Mouse (Mus musculus): ENCODE results near the gene Methig1.
"Not testable (repeated sequence)": the region's sequence is repeated elsewhere in the genome, so short reads cannot be mapped to it uniquely, and the experiment has no call there.

Methig1 gene

DNA sequence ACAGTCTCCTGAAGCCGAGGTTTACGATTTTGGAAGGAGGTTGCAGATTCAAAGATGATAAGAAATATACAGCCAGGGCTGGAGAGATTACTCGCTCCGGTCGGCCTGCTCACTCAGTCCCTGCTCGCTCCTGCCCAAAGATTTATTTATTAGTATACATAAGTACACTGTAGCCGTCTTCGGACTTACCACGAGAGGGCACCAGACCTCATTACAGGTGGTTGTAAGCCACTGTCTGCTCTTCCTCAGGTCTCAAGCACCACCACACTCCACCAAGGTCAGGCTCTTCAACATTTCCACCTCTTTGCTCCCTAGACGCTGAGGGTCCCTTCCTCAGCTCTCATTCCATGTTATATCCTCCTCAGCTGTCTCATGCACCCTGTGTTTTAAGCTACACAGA, 15.1 kb upstream of the Methig1 start:
- in situ Hi-C loops (cut with MboI, MseI) = not testable (repeated sequence)

DNA sequence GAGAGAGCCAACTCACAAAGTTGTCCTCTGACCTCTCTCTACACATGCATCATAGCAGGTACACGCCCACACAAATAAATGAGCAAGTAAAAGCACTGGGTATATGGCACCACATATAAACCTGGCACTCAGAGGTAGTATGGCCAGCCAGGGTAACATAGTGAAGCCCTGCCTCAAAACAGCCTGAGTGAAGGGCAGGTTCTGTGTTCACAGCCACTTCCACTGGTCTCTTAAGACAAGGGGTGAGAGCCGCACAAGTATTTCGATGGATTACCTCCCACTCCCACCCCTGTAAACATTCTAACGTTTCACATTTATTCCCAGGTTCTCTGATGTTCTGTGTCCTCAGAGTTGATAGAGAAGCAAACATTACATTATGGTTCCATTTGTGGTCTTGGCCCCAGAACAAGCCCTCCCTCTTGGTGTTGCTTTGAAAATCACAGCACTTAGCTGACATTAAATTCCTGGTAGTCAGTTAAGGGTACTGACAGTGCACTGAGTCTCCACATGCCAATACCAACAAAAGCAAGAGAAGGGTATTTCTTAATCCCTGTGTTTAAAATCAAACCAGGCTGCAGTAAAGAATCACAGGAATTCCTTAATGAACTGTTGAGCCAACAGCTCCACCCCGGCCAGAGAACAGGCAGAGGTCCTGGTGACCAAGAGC, 11.5 kb upstream of the Methig1 start:
- in situ Hi-C loops (cut with MboI, MseI) = not testable (repeated sequence)

DNA sequence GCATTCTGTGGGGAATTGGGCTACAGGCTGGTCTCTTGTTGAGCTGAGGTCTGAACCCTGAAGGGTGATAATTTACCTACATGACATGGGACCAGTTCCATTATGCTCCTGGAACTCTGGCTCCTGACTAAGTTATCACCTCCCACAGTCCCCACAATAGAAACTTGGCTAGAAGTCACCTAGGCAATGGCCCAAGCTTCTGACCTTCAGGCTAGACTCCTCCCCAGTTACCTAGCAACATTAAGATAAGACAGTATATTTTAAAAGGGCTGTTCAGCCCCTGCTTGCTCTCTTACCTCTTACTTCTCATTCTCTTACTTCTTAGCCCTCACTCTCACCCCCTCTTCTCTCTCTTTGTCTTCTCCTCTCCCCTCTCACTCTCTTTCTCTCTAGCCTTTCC, 7.5 kb upstream of the Methig1 start:
- in situ Hi-C loops (cut with MboI, MseI) = no loop called here

DNA sequence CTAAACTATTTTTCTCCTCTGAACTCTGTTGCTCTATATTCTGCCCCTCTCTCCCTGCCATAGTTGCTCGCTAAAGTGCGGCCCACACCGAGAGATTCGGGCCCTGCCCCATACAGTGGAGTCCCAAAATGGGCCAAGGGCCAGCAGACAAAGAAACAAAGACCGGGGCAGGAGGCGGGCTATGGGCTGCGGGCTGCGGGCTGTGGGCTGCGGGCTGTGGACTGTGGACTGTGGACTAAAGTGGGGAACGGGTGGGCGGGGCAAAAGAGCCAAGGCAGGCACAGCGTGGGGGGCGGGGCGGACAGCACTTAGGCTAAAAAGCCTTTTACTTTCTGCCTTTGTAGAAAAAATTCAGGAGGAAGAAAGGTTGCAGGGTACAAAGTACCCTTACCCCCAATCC, 6.2 kb upstream of the Methig1 start:
- in situ Hi-C loops (cut with MboI, MseI) = no loop called here

DNA sequence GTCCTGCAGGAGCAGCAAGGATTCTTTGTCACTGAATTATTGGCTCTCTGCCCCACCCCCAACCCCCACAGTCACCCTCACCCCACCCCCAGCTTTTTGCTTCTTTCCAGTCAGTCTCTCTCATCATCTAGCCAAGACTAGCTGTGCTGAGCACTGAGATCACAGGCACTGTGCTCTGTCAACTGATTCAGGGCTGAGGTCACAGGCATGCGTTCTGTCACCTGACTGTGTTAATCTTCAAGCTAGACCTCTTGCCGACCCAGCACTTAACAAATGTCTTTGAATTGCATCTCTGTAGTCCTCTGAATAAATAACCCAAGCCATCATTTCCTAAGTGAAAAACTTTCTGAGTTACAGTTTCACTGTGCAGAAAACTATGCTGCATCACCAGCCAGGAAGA, 3.5 kb upstream of the Methig1 start:
- in situ Hi-C loops (cut with MboI, MseI) = no loop called here

DNA sequence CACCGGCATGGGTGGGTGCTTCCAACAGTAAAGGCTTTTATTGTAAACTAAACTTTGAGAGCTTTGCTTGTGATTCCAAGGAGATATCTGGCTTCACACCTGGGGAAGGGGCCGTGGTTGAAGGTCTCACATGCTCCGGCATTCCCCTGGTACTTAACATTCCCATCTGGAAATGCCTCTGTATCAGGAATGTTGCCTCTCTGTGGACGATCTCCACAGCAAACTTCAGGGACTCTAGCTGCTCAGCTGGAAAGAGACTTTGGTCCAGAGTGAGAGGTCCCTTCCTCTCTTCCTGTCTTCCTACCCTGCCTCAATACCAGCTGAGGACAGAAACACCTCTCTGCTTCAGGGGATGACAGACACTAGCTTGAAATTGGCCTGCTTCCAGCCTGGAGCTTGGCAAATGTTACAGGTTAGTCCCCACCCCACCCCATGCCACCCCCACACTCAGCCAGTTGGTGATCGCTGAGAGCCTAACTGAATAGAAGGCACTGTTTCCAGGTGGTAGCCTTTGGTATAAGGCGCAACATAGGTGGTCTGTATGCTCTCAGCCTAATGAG, 1.4 kb upstream of the Methig1 start:
- in situ Hi-C loops (cut with MboI, MseI) = no loop called here

DNA sequence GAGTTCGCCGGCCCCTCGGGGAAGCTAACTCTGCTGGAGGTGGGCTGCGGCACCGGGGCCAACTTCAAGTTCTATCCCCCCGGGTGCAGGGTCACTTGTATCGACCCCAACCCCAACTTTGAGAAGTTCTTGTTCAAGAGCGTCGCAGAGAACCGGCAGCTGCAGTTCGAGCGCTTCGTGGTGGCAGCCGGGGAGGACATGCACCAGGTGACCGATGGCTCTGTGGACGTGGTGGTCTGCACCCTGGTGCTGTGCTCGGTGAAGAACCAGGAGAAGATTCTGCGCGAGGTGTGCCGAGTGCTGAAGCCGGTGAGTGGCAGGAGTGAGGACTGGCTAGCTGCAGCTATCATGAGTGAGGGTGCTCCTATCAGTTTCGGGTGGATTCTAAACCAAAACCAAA, 450 bp downstream of the Methig1 start:
- in situ Hi-C loops (cut with MboI, MseI) = not testable (repeated sequence)

DNA sequence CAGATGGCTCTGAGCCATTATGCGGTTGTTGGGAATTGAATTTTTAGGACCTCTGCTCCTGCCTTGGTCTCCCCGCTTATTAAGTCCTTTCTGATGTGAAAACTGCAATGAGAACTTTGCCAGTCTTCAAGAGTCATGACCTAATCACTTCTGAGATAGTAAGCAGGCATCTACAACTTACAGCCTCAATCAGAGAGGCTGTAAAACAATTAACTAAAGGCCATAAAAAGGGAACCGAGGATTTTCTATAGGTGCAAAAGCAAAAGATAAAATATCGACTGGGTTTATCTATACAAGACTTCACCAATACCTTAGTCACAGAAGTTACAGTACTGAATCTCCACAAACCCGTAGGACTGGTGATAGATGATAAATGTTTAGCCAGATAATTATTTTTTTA, 2.9 kb downstream of the Methig1 start:
- in situ Hi-C loops (cut with MboI, MseI) = no loop called here

DNA sequence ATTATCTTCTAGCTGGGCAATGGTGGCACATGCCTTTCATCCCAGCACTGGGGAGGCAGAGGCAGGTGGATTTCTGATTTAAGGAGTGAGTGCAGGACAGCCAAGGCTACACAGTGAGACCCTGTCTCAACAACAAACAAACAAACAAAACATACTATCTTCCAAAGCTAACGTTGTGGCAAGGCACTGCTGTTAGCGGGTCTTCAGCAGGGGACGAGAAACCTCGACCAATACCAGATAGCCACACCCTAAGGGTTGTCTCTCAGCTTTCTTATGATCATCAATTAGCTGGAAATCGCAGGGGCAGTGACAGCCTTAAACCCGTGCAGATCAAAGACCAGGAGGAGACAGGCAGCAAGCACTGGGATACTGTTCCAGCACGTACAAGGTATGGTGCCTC, 11.3 kb downstream of the Methig1 start, which contains the start of gene Higd1c:
TSS of gene Higd1c (plus strand) at position 301 of the 400 bp plus-strand sequence.
- in situ Hi-C loops (cut with MboI, MseI) = no loop called here

DNA sequence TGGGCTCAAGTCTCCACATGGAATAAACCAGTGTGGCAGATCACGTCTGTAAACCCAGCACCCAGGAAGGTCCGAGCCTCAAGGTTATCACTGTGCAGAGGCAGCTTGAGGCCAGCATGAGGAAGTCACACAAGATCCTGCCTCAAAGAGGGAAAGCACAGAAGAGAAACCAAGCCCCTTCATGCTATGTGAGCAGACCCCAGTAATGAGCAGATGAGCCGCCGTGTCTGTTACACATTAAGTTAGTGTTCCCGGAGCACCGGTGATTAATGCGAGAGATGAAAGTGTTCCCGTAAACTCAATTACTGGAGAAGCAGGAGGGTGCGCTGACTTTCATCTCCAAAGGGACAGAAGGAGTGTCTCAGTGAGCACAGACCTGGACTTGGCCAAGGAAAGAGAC, 13.0 kb downstream of the Methig1 start:
- in situ Hi-C loops (cut with MboI, MseI) = not testable (repeated sequence)

DNA sequence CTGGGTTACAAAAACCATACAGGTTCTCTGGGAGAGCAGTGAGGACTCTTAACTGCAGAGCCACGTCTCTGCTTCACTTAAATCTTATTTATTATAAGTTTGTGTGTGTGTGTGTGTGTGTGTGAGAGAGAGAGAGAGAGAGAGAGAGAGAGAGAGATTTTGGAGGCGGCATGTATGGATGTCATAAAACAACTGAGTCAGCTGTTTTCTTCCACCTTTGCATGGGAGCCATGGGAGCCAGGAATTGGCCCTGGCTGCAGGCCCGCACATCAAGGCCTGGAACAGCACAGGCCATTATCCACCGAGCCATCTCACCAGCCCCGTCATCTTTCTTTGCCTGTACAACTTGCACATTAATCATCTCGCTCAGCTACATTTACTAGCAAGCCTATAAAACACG, 14.2 kb downstream of the Methig1 start:
- in situ Hi-C loops (cut with MboI, MseI) = no loop called here

DNA sequence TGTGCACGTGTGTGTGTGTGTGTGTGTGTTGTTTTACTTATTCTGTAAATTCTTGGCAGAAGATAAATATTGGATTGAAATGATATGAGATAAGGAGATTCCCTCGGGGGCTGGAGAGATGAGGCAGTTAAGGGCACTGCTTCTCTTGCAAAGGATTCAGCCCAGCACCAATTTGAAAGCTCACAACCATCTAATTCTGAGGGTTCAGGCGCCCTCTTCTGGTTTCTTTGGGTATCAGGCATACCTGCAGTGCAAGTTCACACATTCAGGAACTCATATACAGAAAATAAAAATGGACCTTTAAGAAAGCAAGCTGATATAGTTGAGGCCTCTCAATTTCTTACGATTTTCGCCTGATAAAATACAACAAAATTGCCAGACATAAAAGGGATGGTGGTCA, 22.1 kb downstream of the Methig1 start:
- in situ Hi-C loops (cut with MboI, MseI) = loop anchor here (5.0 kb wide), 1 partner anchor 43 kb away; the partner anchor contains the start of gene Mettl7a3

DNA sequence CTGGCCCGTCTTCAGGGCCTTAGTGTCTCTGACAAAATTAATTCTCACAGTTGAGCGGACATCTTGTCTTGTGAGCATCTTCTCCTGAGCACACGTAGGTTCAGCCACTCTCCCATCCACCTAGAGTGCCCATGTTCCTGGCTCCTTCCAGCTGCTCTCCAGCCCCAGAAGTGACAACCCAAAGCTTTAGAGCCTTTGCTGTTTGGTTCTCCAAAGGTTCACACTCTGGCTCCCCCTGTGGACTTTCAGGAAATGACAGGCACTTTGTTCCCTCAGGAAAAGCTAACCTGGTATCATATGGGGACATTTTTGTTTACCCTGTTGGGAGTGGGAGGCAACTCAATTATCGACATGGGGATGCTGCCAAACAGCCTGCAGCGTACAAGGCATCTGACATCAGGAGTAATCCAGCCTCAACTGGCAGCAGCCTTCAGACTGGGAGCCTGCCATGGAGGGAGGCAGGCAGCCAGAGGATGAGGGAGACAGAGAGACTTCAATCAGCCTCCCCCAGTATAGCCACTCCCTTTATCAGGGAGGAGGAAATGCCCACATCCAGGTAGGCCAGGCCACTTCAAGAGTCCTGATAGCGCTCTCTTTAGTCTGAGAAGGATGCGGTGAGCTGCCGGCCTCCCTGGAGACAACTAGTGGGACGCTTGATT, 25.0 kb downstream of the Methig1 start:
- in situ Hi-C loops (cut with MboI, MseI) = loop anchor here (5.0 kb wide), 1 partner anchor 46 kb away; the partner anchor contains the start of gene Mettl7a3

DNA sequence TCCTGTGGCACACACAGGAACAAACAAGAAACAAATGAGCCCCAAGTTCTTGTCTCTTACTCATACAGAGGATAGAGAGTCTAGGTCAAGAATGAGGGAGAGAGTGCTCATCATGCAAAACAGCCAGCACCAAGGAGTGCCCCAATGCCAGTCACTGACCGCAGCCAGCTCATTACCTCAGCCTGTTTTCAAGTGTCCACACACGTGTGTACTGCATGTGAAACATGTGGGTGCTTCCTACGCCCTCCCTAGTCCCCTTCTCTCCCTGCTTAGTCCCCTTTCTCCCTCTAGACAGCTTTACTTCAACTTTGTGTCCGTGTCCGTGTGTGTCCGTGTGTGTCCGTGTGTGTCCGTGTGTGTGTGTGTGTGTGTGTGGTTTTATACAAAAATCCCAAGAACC, 26.7 kb downstream of the Methig1 start:
- in situ Hi-C loops (cut with MboI, MseI) = loop anchor here (5.0 kb wide), 1 partner anchor 47 kb away; the partner anchor contains the start of gene Mettl7a3

DNA sequence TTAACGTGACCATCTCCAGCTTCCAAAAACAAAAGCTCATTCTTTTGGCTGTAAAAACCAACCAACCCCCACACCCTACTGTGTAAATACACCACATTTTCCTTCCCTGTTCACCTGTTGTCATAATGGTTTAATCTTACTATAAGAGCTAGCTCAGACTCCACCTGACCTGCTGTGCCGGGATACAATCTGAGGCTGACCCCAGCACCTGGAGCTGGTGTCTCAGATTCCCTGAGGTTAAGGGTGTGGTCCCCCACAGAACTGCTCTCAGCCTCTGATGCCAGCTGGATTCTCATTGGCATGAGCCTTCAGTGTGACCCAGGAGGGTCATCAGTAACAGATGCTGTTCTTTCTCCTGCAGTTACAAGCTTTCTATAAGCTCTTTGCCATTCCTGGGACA, 27.2 kb downstream of the Methig1 start:
- in situ Hi-C loops (cut with MboI, MseI) = no loop called here

DNA sequence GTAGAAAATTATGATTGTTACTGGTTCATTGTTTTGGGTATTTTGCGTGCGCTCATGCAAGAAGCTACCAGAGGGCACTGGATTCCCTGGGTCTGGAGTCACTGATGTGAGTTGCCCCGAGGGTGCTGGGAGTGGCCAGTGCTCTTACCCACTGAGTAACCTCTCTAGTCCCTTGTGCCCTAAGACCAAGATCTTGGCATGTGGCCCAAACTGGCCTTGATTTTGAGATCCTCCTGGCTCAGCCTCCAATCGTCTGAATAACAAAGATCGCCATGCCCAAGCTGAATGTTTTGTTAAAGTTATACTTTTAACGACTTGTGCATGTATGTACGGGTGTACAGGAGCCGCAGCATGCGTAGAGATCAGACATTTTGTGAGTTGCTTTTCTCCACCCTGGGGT, 32.8 kb downstream of the Methig1 start:
- in situ Hi-C loops (cut with MboI, MseI) = no loop called here

DNA sequence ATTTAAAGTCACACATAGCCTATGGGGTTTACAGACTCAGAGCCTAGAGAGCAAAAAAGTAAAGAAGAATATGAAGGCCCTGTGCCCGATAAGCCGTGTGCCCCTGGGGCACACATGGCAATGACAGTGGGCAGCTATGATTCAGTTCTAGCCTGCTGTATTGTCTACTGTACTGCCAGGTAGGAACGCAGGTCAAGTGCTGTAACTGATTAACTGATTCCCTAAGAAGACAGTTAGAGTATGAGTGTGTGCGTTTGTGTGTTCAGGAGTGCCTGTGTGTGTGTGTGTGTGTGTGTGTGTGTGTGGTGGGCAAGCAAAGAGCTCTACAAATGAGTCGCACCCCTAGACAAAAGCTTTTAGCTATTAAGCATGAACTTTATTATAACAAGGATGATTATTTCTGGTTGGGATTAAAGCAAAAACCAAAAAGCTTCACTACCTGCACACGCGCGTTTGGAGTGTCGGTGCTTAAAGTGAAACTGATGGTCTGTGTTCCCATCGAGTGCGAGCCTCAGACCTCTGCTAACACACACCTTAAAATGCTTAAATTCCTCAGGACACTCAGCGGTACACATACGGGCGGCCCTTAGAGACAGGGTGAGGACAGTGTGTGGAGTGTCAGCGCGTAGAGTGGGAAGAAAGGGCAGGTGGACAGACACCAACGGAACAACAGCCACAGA, 34.7 kb downstream of the Methig1 start:
- in situ Hi-C loops (cut with MboI, MseI) = no loop called here

DNA sequence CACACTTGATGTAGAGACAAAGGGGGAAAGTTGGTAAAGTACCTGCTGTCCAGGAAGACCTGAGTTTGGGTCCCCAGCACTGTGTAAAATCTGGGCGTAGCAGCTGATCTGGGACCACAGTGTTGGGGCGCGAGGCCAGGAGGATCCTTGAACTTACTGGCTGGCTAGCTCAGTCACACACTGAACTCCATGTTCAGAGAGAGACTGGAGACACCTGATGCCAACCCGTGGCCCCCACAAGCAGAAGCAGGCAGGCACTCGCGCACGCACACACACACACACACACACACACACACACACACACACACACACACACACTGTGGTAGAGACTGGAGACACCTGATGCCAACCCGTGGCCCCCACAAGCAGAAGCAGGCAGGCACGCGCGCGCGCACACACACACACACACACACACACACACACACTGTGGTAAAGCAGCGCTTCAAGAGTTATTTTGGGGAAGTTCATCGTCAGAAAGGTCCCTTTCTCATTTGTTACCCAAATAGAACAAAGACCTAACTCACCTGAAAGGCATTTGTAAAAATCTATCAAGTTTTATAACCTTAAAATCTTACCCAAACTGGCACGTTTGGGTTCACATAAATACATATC, 35.4 kb downstream of the Methig1 start:
- in situ Hi-C loops (cut with MboI, MseI) = no loop called here

DNA sequence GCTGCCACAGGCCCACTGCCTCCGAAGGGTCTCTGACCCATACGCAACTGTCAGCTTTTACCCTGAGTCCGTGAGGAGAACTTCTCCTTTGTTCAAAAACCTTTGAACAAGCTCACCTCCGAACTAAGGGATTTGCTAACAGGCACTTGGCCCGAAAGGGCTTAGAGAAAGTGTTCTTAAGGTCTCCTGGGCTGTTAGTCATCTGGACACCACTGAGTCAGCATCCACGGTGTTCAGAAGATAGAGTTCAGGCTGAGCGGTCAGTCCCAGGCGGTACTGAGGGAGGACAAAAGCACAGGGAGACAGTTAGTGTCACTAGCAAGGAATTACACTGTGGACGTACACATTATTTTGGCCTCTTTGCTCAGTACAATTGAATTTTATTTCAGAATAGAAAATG, 35.9 kb downstream of the Methig1 start:
- in situ Hi-C loops (cut with MboI, MseI) = no loop called here

DNA sequence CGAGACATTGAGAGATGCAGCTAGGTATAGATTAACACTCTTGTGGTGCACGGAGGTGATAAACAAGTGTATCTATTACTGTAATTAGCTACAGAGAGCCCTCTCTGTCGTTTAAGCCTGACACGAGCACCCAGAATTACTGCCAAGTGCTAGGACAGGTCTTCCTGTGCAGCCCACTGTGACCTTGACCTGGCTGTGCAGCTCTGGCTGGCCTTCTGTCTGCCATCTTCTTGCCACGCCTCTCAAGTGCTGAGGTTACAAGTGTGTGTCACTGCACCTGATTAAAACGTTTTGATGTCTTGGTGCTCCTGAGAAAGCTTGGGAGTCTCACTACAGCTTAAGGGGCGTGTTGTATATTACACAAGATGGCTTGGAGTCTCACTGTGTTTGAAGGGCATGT, 38.1 kb downstream of the Methig1 start:
- in situ Hi-C loops (cut with MboI, MseI) = no loop called here

DNA sequence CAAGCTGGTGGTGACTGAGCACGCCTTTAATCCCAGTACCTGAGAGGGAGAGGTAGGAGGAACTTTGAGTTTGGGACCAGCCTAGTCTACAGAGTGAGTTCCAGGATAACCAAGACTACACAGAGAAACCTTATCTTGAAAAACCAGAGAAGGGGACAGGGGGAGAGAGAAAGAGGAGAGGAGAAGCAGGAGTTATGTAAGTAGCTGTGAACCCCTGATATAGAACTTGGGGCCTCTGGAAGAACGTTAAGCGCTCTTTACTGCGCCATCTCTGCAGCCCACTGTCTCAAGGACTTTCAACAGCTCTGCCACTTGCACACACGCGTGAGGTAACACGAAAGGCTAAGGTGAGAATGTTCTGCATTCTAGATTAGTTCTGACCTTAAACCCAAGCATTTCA, 38.6 kb downstream of the Methig1 start:
- in situ Hi-C loops (cut with MboI, MseI) = no loop called here

DNA sequence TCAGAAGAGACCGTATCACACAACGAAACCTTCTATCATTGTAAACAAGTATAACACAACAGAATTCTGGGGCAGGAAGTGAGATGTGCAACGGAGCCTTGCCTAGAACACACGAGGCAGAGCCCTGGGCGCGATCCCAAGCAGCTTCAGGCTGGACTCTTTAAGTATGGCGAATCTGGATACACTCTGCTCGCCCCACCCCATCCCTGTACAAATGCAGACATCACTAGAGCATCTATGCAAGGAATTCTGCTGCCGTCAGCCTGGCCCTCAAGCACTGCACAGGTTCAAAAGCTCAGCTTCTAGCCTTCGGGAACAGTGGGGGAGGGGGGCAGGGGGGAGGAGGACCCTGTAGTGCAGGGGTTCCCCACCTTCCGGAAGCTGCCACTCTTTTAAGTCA, 40.1 kb downstream of the Methig1 start:
- in situ Hi-C loops (cut with MboI, MseI) = no loop called here

All from T-helper 2 cell (primary cell).